Mouse (Mus musculus): ENCODE measurements around the gene Usp10. TPM values are rescaled to one million over a fixed set of nuclear protein-coding genes. Genes with fewer than 3 reads are reported as not detected.

Usp10 gene
- polyA plus RNA-seq, 1 experiment from 2014 or later: 90.5 TPM

GRCm38 (mm10) chr8:119994556-119994955 lies 84.4 kb downstream of the Usp10 start:
- Histone ChIP-seq H3K9ac (no peak overlapping the region; the same call in 1 of the 2 replicates), H3K36me3 (no peaks in the 10 kb centered on the region), H3K27ac (replicated peaks) (no peak overlapping the region), H3K9me3 (no peaks in the 10 kb centered on the region), H3K4me1 (peaks cover 23% of the 10 kb centered on the region), H3K27me3 (replicated peaks) (peaks cover 58% of the 10 kb centered on the region), H3K4me3 (no peak overlapping the region), H3K4me2 (peak overlapping the region; percentile 10; the same call in 1 of the 2 replicates)
- no peak for ATAC-seq (ENCODE audit: extremely low read depth, insufficient number of reproducible peaks, low FRiP score, low TSS enrichment)
- WGBS: 28% methylated on average over 6 of the region's 6 CpGs

GRCm38 (mm10) chr8:119997266-119997665 lies 87.1 kb downstream of the Usp10 start:
- H3K9ac ChIP-seq: no peak overlapping the region
- H3K27me3 ChIP-seq (replicated peaks): peaks cover 38% of the 10 kb centered on the region
- H3K4me3 ChIP-seq: no peak overlapping the region
- no peaks in the 10 kb centered on the region for H3K36me3 ChIP-seq
- H3K27ac ChIP-seq (replicated peaks): no peak overlapping the region
- no peak overlapping the region for H3K4me2 ChIP-seq
- 80% methylated on average over 4 of the region's 4 CpGs for WGBS
- ATAC-seq (ENCODE audit: extremely low read depth, insufficient number of reproducible peaks, low FRiP score, low TSS enrichment): no peak
- no peaks in the 10 kb centered on the region for H3K9me3 ChIP-seq
- peaks cover 24% of the 10 kb centered on the region for H3K4me1 ChIP-seq

GRCm38 (mm10) chr8:120000461-120000860 lies 90.3 kb downstream of the Usp10 start:
- no peak overlapping the region for H3K9ac ChIP-seq
- H3K36me3 ChIP-seq: no peaks in the 10 kb centered on the region
- no peaks in the 10 kb centered on the region for H3K9me3 ChIP-seq
- peaks cover 8% of the 10 kb centered on the region; the same call in 1 of the 2 replicates for H3K27me3 ChIP-seq (replicated peaks)
- 37% methylated on average over 8 of the region's 8 CpGs for WGBS
- no peak for ATAC-seq (ENCODE audit: extremely low read depth, insufficient number of reproducible peaks, low FRiP score, low TSS enrichment)
- peaks cover 25% of the 10 kb centered on the region for H3K4me1 ChIP-seq
- H3K4me3 ChIP-seq: no peak overlapping the region
- H3K4me2 ChIP-seq: no peak overlapping the region
- H3K27ac ChIP-seq (replicated peaks): peak overlapping the region; percentile 8; the same call in 1 of the 2 replicates

DNA sequence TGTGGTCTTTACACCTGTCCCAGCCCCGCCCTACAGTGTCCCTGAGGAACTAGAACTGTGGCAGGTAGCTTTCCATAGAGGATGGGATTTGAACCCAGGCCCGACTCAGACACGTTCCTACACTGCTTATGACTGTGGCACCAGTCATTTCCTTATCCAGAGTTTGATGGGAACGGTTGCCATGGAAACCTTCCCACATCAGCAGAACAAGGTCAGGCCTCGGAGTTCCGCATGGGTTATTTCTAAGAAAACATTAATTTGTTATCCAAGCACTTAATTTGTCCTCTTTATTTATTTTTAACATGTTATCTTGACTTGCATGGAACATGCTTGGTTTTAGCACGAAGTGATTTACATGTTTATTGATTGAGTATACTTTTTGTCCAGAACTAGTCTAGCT lies 91.6 kb downstream of the Usp10 start:
- Histone ChIP-seq H3K4me1 (peaks cover 25% of the 10 kb centered on the region), H3K36me3 (no peaks in the 10 kb centered on the region)

DNA sequence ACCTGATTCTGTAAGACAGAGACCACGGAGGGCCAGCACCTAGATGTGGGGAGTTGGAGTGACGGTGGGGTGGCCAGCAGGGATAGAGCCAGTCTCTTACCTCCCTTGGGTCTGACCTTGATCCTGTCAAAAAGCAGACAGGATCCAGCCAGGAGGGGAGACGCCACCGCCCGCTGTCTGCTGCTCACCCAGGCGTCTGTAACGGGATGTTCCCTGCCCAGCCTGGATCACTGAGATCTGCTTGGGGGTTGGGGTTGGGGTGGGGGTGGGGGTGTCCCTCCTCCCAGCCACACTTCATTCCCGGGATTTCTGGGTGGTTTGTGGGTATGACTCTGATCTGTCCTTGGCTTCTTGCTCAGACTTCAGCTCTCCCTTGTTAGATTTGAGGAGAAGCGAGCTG lies 92.2 kb downstream of the Usp10 start:
- no peak for ATAC-seq (ENCODE audit: extremely low read depth, insufficient number of reproducible peaks, low FRiP score, low TSS enrichment)
- H3K4me1 ChIP-seq: peaks cover 25% of the 10 kb centered on the region
- H3K9me3 ChIP-seq: no peaks in the 10 kb centered on the region
- no peak overlapping the region for H3K4me3 ChIP-seq
- no peak overlapping the region for H3K27ac ChIP-seq (replicated peaks)
- H3K27me3 ChIP-seq (replicated peaks): 0 out of 2 replicates have a peak, but pooled peaks cover 8% of the 10 kb centered on the region
- H3K4me2 ChIP-seq: no peak overlapping the region
- H3K9ac ChIP-seq: no peak overlapping the region; the same call in 1 of the 2 replicates
- no peaks in the 10 kb centered on the region for H3K36me3 ChIP-seq
- 33% methylated on average over 9 of the region's 9 CpGs for WGBS

More for the DNA sequence above, 91.6 kb downstream of the Usp10 start:
- Histone ChIP-seq H3K27me3 (replicated peaks) (0 out of 2 replicates have a peak, but pooled peaks cover 8% of the 10 kb centered on the region), H3K27ac (replicated peaks) (no peak overlapping the region), H3K9me3 (no peaks in the 10 kb centered on the region), H3K4me2 (no peak overlapping the region), H3K9ac (no peak overlapping the region), H3K4me3 (no peak overlapping the region)
- no peak for ATAC-seq (ENCODE audit: extremely low read depth, insufficient number of reproducible peaks, low FRiP score, low TSS enrichment)
- 72% methylated on average over 7 of the region's 7 CpGs for WGBS

- no peaks in the 10 kb centered on the region for H3K36me3 ChIP-seq
- H3K4me2 ChIP-seq: peak overlapping the region; percentile 23
- peak overlapping the region; percentile 26 for H3K27ac ChIP-seq (replicated peaks)
- 0 out of 2 replicates have a peak, but pooled peaks cover 8% of the 10 kb centered on the region for H3K27me3 ChIP-seq (replicated peaks)
- H3K4me3 ChIP-seq: no peak overlapping the region
- no peak for ATAC-seq (ENCODE audit: extremely low read depth, insufficient number of reproducible peaks, low FRiP score, low TSS enrichment)
- H3K9ac ChIP-seq: peak overlapping the region; percentile 1; the same call in 1 of the 2 replicates
- H3K4me1 ChIP-seq: peaks cover 25% of the 10 kb centered on the region
- no peaks in the 10 kb centered on the region for H3K9me3 ChIP-seq
- 30% methylated on average over 14 of the region's 14 CpGs for WGBS
These were observed 94.1 kb downstream of the Usp10 start for GRCm38 (mm10) chr8:120004154-120004702.

- H3K36me3 ChIP-seq: no peaks in the 10 kb centered on the region
- H3K9ac ChIP-seq: peak overlapping the region; percentile 1; the same call in 1 of the 2 replicates
- 0 out of 2 replicates have a peak, but pooled peaks cover 8% of the 10 kb centered on the region for H3K27me3 ChIP-seq (replicated peaks)
- H3K4me1 ChIP-seq: peaks cover 25% of the 10 kb centered on the region
- H3K4me2 ChIP-seq: peak overlapping the region; percentile 23
- H3K9me3 ChIP-seq: no peaks in the 10 kb centered on the region
- no peak overlapping the region for H3K4me3 ChIP-seq
- no peak for ATAC-seq (ENCODE audit: extremely low read depth, insufficient number of reproducible peaks, low FRiP score, low TSS enrichment)
- H3K27ac ChIP-seq (replicated peaks): peak overlapping the region; percentile 26
- 60% methylated on average over 2 of the region's 2 CpGs for WGBS
These were observed 94.7 kb downstream of the Usp10 start for GRCm38 (mm10) chr8:120004705-120005381.

DNA sequence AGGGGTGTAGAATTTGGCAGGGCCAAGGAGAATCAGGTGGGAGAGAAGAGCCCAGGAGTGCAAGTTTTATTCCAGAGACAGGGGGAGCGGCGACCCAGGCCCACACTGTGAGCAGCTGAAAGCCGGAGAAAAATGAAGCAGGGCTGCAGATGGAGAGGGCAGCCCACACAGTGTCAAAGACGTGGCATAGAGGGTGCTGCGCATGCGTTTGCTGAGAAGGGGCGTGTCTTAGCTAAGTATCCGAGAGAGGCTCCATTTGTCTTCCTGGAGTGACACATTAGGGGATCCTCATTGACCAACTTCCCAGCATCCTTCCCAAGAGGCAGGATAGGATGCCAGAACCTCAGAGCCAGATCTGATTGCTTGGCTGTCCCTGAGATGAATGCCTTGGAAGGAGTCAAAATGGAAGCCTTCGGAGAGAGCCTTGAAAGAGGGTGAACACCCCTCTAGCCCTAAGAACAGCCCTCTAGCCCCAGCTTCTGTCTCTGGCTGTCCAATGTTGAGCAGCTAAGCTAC lies 96.5 kb downstream of the Usp10 start:
- 32% methylated on average over 9 of the region's 9 CpGs for WGBS
- Histone ChIP-seq H3K4me2 (no peak overlapping the region), H3K9ac (no peak overlapping the region), H3K4me3 (no peak overlapping the region), H3K9me3 (no peaks in the 10 kb centered on the region), H3K4me1 (peaks cover 21% of the 10 kb centered on the region), H3K36me3 (no peaks in the 10 kb centered on the region), H3K27ac (replicated peaks) (no peak overlapping the region), H3K27me3 (replicated peaks) (peaks cover 19% of the 10 kb centered on the region; the same call in 1 of the 2 replicates)
- no peak for ATAC-seq (ENCODE audit: extremely low read depth, insufficient number of reproducible peaks, low FRiP score, low TSS enrichment)

Other genes starting within 250 kb of the Usp10 start
- gene Wfdc1, start 244.0 kb upstream of the Usp10 start, polyA plus RNA-seq (2015; fragmentation: Nextera tagmentation; extraction: Ambion mirVana): 3.6 and 4.4 TPM in 2 replicates
- 0.20 and 0.29 TPM in 2 replicates for gene Atp2c2, start 210.4 kb upstream of the Usp10 start, polyA plus RNA-seq (2015; fragmentation: Nextera tagmentation; extraction: Ambion mirVana)
- 14.3 and 14.6 TPM in 2 replicates for gene Tldc1, start 131.9 kb upstream of the Usp10 start, polyA plus RNA-seq (2015; fragmentation: Nextera tagmentation; extraction: Ambion mirVana)
- gene Cotl1, start 69.8 kb upstream of the Usp10 start, polyA plus RNA-seq (2015; fragmentation: Nextera tagmentation; extraction: Ambion mirVana): 40.2 and 51.4 TPM in 2 replicates
- gene Klhl36, start 48.1 kb upstream of the Usp10 start, polyA plus RNA-seq (2015; fragmentation: Nextera tagmentation; extraction: Ambion mirVana): 10.1 and 10.9 TPM in 2 replicates
- gene Gm20388, start 481 bp downstream of the Usp10 start, polyA plus RNA-seq (2015; fragmentation: Nextera tagmentation; extraction: Ambion mirVana): 1.8 TPM in 1 of 2 replicates, not detected in the other
- 3.9 and 4.1 TPM in 2 replicates for gene Crispld2, start 82.1 kb downstream of the Usp10 start, polyA plus RNA-seq (2015; fragmentation: Nextera tagmentation; extraction: Ambion mirVana)
- gene Zdhhc7, start 191.1 kb downstream of the Usp10 start, polyA plus RNA-seq (2015; fragmentation: Nextera tagmentation; extraction: Ambion mirVana): 29.2 and 31.0 TPM in 2 replicates
- gene 6430548M08Rik, start 203.8 kb downstream of the Usp10 start, polyA plus RNA-seq (2015; fragmentation: Nextera tagmentation; extraction: Ambion mirVana): 8.2 and 10.6 TPM in 2 replicates